Mouse (Mus musculus) heart, adult 2 months (tissue): ENCODE measurements around the gene Arrdc3. TPM values are rescaled to one million over a fixed set of nuclear protein-coding genes. Genes with fewer than 3 reads are reported as not detected.
A peak's percentile ranks its signal among the peaks of the same experiment; 100 is the strongest.

Source experiments
- DNase-seq, 2 experiments: peaks; one replicate each; pipeline ENCODE4 v3.0.0; 2021
- H3K27ac ChIP-seq: fragments of 200-600 bp; 2 replicates; pipeline ENCODE4 v1.8.1; 2022
- H3K27me3 ChIP-seq: fragments of 200-500 bp; 2 replicates; pipeline ENCODE4 v1.6.1; 2012; ENCODE audit warnings: mild to moderate bottlenecking, low read length, inconsistent platforms, mixed read lengths; ENCODE audit not compliant: control insufficient read depth, insufficient read depth
- H3K36me3 ChIP-seq: fragments of 200-500 bp; 2 replicates; pipeline ENCODE4 v1.6.1; 2012; ENCODE audit warnings: low read length, inconsistent platforms; ENCODE audit not compliant: control insufficient read depth, insufficient read depth
- H3K4me1 ChIP-seq: fragments of 200-500 bp; 2 replicates; pipeline ENCODE4 v1.6.1; 2011; ENCODE audit warnings: low read length; ENCODE audit not compliant: control insufficient read depth, insufficient read depth
- H3K4me3 ChIP-seq: fragments of 200-600 bp; 2 replicates; pipeline ENCODE4 v1.8.1; 2022
- H3K79me2 ChIP-seq: fragments of 200-500 bp; replicated peaks from 2 replicates; pipeline ENCODE4 v1.6.1; 2012; ENCODE audit warnings: mild to moderate bottlenecking, inconsistent platforms, low read length, moderate library complexity, mixed read lengths; ENCODE audit not compliant: control insufficient read depth, insufficient read depth
- H3K9ac ChIP-seq: fragments of 200-500 bp; 2 replicates; pipeline ENCODE4 v1.6.1; 2012; ENCODE audit warnings: low read depth, mild to moderate bottlenecking, control low read depth, inconsistent platforms, low read length, mixed read lengths
- CTCF ChIP-seq: fragments of 200-600 bp; IDR thresholded peaks from 2 replicates; pipeline ENCODE4 v1.8.1; 2022; ENCODE audit warnings: antibody characterized with exemption, mild to moderate bottlenecking, moderate library complexity
- EP300 ChIP-seq: fragments of 200-500 bp; IDR thresholded peaks from 2 replicates; pipeline ENCODE4 v1.6.1; 2011; ENCODE audit warnings: low read depth, low read length, control low read depth; ENCODE audit not compliant: insufficient read depth
- POLR2A ChIP-seq: fragments of 200-500 bp; IDR thresholded peaks from 2 replicates; pipeline ENCODE4 v1.6.1; 2011; ENCODE audit warnings: mild to moderate bottlenecking, low read depth, low read length, control low read depth; ENCODE audit not compliant: insufficient read depth
- WGBS: fragments of 180-500 bp; shearing (Covaris S2); methylation state at CpG from one replicate; pipeline ENCODE4 v1.1.7; 2018; 5-methylcytosine and 5-hydroxymethylcytosine counted together
- intact Hi-C: fragments of 180-260 bp; cut with DNase I; formaldehyde crosslinking; loops from one replicate; pipeline ENCODE4 v1.15.1; 2025
- polyA plus RNA-seq: library from polyadenylated mRNA; depleted of rRNA; stranded (reverse); fragments of >200 nt; gene quantifications from 2 replicates; pipeline ENCODE4 v1.2.3, GENCODE M21; 2012
- total RNA-seq, 2 experiments: library from RNA; stranded (reverse); gene quantifications; 2 replicates each; pipeline ENCODE4 v1.2.3; 2021

The Arrdc3 gene
- total and polyA plus RNA-seq, 3 experiments = 25.8 to 30.5 (median 29.3) TPM

- WGBS = 45% methylated on average over 5 of the region's 5 CpGs
- DNase-seq = peak; percentile 61 to 71
- Histone ChIP-seq H3K9ac (no peak overlapping the region), H3K27ac (peak overlapping the region; percentile 79), H3K27me3 (no peaks in the 10 kb centered on the region), H3K36me3 (peaks cover 10% of the 10 kb centered on the region), H3K4me1 (peaks cover 8% of the 10 kb centered on the region), H3K4me3 (no peak overlapping the region), H3K79me2 (no peaks in the 10 kb centered on the region)
- TF ChIP-seq POLR2A (no peak), EP300 (peak; percentile 86)
- intact Hi-C loops = loop anchor here (2.0 to 5.0 kb wide), 3 partner anchors 58 to 197 kb away; partner anchors contain the start of gene Arrdc3
Observed at GRCm38 (mm10) chr13:80940421-80940820, 57.2 kb downstream of the Arrdc3 start.

GRCm38 (mm10) chr13:80940860-80941630 is 57.9 kb downstream of the Arrdc3 start:
- no peak overlapping the region for H3K4me3 ChIP-seq
- H3K4me1 ChIP-seq = peaks cover 8% of the 10 kb centered on the region
- no peaks in the 10 kb centered on the region for H3K79me2 ChIP-seq
- H3K9ac ChIP-seq = no peak overlapping the region
- peak overlapping the region; percentile 79 for H3K27ac ChIP-seq
- intact Hi-C loops = loop anchor here (2.0 to 5.0 kb wide), 3 partner anchors 58 to 196 kb away; partner anchors contain the start of gene Arrdc3
- DNase-seq = peak; percentile 71 to 84
- H3K36me3 ChIP-seq = peaks cover 10% of the 10 kb centered on the region
- H3K27me3 ChIP-seq = no peaks in the 10 kb centered on the region
- TF ChIP-seq CTCF (peak; percentile 48), EP300 (no peak; the same call in 1 of the 2 replicates)
- WGBS = 44% methylated on average over 10 of the region's 10 CpGs

DNA sequence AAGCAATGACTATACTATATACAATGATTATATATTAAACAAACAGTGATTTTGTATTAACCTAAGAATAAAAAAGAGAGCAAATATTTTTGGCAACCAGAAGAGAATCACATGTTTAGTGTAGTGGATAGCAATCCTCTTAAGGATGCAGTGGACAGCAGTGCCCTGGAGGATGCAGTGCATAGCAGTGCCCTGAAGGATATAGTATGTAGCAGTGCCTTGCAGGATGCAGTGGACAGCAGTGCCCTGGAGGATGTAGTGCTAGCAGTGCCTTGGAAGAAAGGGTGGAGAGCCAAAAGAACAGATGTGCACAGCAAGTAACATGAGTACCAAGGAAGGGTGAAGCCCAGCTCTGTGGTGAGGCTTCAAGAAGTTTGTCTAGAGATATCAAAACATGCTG is 61.3 kb downstream of the Arrdc3 start:
- Histone ChIP-seq H3K27ac (no peak overlapping the region), H3K79me2 (no peaks in the 10 kb centered on the region), H3K36me3 (peaks cover 10% of the 10 kb centered on the region), H3K27me3 (no peaks in the 10 kb centered on the region), H3K4me1 (peaks cover 9% of the 10 kb centered on the region), H3K9ac (no peak overlapping the region), H3K4me3 (no peak overlapping the region)
- no peak for DNase-seq
- TF ChIP-seq CTCF = no peak
- no peak for TF ChIP-seq POLR2A
- no peak for TF ChIP-seq EP300
- intact Hi-C loops = loop anchor here (5.0 kb wide), 2 partner anchors 163 to 193 kb away; no protein-coding TSS in a partner anchor
